Mouse (Mus musculus): Measurements from ENCODE around the gene Rex1bd.

The Rex1bd gene

DNA sequence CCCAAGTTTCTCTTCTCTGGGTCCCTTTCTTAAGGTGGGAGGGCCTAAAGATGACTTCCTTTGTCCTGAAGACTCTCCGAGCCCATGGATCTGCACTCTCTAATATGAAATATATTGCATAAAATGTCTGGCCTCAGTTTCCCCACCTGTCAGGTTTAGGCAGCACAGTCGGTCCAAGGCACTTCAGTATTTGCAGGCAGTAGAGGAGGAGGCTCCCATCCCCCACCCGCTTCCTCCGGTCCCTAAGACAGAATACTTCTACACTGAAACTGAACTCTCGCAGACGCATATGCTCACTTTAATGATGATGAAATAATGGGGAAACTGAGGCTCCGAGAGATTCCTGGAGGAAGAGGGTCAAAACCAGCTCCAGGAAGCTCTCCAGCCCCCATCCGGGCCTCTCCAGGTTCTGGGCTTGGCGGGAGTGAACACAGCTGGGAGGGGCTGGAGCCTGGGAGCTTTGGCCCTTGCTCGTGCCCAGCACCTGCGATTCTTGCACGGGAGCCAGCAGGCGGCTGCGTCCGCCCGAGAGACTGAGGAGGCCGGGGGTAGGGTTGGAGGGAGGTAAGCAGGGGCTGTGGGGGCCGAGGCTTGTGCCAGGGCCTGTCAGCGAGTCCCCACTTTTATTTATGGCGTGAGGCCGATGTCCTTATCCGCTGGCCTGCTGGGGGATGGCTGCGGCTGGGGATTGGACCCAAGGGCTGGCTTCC lies 4.6 kb downstream of the Rex1bd start:
- peak in 1 of 2 experiments; percentile 32 for DNase-seq (ENCODE audit: low spot score in 2 of 2)

DNA sequence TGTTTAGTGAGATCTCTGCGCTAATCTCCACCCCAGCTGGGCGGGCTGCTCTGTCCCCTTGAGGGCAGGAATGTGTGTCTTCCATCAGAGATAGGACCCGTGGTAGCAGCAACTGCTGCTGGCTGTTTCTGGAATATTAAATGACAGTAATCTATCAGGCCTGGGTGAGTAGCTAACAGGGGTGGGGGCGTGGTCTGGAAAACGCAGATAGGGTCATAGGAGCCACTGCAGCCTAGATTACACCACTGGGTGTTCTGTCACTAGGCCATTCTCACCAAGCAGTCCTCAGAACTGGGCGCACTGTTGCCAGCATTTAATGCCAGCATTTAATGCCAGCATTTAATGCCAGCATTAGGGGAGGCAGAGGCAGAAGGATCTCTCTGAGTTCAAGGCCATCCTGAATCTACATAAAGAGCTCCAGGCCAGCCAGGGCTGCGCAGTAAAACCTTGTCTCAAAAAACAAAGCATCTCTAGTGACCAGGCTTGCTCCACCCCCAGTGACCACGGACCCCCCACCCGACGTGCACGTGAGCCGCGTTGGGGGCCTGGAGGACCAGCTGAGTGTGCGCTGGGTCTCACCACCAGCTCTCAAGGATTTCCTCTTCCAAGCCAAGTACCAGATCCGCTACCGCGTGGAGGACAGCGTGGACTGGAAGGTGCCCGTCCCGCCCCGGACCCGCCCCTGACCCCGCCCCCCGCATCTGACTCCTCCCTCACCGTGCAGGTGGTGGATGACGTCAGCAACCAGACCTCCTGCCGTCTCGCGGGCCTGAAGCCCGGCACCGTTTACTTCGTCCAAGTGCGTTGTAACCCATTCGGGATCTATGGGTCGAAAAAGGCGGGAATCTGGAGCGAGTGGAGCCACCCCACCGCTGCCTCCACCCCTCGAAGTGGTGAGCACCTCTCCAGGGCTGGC lies 5.9 kb downstream of the Rex1bd start:
- DNase-seq (ENCODE audit: low spot score in 2 of 2), result no peak

DNA sequence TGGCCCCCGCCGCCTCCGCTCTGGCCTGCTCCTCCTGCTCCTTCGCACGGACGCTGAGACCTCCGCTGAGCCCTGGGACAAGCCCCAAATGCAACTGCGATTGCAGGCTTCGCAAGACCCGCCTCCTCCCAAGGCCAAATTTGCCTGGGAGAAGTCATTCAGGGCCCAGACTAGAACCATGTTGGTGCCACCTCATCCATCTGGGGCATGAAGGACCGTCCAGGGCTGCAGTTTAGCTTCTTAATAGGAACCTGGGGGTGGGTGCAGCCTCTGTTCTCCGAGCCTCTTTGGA lies 10.8 kb downstream of the Rex1bd start:
- no peak for DNase-seq (ENCODE audit: low spot score in 2 of 2)

DNA sequence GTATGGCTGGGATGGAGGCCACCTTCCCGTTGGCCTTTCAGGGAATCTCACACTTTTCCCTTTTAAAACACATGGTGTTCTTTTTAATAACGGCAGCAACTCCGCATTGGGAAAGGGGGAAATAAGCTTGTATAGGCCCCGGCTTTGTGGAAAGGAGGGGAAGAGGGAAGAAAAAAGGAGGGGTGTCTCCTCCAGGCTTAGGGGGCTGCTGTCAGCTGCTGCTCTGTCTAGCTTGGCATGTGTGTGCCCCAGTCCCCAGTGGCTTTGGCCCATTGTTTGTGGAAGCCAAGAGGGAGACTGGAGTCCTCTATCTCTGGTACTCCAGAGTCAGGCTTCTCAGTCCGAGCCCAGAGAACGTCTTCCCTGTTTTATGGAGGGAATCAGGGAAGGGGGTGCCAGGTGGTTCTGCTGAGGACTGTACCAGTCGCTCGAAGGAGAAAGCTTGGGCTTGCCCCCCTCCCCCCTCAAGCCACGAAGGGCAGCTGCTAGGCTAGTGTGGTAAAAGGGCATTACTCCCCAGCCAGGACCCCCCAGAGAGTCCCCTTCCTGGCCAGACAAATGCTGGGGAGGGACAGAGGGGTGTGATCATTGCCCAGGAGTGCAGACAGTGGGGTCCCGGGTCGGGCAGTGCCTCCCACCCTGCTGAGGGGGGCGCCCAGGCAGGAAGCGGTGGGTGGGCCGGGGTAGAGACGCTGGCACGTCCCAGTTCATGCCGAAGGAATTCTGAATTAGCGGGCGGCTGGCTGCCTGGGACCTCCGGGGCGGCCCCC lies 11.4 kb downstream of the Rex1bd start:
- DNase-seq (ENCODE audit: low spot score in 2 of 2), result no peak

DNA sequence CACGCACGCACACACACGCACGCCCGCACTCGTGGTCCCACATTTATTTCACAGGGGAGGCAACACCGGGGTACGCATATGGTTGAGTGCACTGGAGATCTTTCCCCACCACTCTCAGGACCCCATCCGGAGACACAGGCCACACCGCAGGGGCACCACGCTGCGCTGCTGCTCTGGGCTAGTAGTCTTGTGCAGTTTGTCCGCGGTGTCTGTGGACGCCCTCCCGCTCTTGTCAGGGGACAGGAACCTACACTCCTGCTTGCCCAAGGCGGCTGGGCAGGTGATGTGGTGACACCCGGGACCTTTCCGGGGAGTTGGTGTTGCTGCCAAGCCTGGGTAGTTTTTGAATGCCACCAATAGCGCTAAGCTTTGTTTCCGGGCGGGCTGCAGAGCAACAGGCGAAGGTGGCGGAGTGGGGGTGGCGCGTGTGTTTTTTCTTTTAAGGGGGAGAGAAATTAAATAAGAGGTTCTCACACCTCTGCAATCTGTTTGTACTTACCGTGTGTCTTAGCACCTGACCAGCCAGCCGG lies 12.1 kb downstream of the Rex1bd start:
- DNase-seq (ENCODE audit: low spot score in 2 of 2), result no peak

DNA sequence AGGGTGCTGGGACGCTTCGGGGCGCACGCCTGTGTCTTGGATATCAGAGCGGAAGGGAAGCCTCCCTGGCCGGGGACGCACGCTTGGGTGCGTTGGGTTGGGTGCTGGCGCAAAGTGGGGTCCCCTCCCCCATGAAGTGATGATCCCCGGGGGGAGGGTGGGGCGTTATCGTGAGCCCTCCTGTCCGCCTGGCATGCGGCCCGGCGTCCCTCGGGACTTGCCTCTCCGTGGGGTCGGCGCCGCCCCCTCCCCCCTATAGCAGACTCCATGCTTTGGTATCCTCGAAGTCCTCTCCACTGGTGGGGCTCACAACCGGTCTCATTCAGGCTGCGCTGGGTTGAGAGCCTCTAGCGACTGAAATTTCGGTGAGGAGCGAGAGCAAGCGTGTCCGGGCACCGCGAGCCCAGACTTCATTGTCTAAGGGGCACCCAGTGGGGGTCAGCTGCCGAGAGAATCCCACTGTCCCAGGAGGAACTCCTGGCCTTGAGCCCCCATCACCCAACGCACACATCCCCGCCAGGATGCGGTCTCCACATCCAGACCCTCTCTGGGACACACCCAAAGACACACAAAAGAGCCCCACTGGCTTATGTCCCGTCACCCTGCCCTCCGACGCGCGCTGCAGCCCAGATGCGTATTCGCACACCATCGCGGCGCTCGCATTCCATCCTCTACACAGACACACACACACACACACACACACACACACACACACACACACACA lies 12.7 kb downstream of the Rex1bd start:
- DNase-seq (ENCODE audit: low spot score in 2 of 2), result no peak

DNA sequence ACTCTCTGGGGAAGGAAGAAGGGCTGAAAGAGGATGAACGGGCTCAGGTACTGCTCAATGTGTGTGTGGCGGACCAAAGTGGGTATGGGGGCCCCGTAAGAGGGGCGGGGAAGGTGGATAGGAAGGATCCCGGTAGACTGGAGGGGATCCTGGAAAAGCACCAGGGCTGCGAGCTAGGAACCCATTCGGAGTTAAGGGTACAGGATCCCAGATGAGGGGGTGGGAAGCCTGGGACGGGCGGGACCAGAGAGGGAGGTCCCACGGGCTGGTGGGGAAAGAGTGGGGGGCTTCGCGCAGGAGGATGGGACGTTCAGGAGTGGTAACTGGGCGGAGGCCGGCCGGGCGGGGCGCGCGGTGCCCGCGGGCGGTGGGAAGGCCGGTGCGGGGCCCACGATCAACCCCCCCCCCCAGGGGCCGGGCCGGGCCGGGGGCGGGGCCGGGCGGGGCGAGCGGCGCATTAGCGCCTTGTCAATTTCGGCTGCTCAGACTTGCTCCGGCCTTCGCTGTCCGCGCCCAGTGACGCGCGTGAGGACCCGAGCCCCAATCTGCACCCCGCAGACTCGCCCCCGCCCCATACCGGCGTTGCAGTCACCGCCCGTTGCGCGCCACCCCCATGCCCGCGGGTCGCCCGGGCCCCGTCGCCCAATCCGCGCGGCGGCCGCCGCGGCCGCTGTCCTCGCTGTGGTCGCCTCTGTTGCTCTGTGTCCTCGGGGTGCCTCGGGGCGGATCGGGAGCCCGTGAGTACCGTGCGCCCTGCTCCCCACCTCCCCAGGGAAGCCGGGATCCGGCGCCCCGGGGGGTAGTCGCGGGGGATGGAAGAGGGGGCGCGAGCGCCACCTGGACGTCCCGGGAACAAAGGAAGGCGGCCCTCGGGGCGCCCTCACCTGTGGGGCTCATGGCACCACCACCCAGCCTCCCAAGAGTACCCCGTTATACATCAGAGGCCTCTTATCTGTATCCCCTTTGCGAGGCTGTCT lies 13.6 kb downstream of the Rex1bd start, which contains the start of gene Crlf1:
TSS of gene Crlf1 (plus strand) at position 495 of the 977 bp plus-strand sequence.
- DNase-seq (ENCODE audit: low spot score in 2 of 2), result no peak

DNA sequence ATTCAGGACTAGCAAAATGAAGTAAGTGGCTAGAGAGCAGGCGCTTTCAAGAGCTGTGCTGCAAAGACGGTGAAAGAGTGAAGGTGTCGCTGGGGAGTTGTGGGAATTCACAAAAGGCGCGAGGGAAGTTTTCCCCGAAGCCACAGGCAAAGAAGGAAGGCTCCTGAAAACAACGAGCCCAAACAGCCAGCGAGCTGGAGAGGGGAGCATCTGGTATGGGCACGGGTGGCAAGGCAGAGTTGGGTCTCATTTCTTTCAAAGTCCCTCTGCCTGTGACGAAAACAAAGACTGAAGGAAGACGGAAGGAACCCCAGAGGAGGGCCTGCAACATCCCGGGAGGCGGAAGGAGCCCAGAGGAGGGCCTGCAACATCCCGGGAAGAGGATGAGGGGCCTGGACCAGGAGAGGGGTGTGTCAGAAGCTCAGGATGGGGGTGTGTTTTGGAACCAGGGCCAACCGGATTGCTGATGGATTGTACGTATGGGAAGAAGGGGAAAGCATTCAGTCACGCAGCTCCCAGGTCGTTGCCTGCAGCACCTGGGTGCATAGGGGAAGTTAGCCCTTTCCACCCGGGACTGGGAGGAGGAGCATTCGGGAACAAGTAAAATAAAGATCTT lies 15.6 kb downstream of the Rex1bd start:
- no peak for DNase-seq (ENCODE audit: low spot score in 2 of 2)

DNA sequence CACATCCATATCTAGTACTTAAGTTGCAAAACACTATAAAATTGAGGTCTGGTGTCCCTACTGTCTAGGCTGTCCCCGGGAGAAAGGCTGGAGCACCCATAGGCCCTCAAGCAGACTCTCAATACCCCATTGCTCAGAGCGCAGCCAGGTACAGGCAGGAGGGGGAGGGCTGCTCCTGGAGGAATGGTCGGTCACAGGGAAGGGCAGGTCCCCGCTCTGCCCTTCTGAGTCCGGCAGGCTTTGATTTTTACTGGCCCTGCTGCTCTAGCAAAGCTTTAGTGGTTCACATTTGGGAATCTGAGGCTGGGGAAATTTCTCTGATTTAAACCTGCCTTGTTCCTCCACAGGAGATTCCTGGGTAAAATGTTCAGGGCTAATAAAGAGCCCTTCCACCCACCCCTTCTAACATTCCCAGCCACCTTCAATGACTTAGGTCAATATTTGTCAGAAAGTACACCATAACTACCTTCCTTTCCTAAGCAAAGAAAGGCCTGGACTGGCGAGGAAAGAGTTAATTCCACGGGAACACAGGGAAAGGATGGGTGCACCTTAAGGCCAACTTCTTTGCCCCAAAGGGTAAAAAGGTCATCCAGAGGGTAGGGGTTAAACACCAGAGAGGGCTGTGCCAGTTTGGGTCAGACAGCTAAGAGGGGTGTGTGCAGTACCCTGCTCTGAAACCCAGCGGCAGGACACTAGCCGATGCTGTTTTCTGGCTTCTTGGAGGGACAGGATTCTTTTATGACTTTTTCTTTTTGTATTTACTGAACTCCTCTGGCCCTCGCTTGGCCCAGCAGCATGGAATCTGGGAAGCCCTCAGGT lies 16.3 kb downstream of the Rex1bd start:
- no peak for DNase-seq (ENCODE audit: low spot score in 2 of 2)

DNA sequence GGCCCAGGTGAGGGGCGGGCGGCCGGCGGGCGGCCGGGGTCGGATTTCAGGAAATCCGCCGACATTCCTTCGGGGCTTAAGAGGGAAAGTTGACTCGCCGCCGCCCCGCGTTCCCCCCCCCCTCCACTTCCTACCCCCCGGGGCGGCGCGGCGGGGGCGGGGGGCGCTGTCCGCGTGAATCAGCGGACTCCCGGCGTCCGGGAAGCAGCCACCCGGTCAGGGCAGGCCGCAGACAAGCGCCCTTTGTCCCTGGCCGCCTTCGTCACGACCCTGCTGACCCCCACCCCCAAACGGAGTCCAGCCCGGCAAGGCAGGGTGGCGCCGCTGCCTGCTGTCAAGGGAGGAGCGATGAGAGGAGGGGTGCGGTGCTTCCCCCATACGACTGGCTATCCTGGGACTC lies 17.0 kb downstream of the Rex1bd start:
- DNase-seq (ENCODE audit: low spot score in 2 of 2), result no peak

DNA sequence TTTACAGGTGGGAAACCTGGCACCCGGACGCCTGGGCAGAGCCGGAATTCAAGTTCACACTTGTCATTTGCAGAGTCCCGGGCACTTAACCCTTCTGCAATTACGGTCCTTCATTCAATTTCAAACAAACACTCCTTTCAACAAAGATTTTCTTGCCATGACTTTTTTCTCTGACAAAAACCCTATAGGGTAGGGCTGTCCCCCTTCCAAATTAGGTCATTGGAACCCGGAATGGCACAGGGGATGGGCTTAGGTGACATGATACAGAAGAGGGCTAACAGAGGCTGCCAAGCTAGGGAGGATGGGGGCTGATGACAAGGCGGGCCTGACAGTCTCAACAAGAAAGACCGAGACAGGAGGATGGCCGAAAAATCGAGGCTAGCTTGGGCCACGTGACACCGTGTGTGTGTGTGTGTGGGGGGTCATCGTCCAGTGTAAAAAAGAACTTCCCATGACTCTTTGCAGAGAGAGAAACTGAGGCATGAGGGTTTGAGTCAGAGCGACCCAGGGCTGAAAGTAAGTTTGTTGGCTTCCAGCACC lies 17.6 kb downstream of the Rex1bd start:
- DNase-seq (ENCODE audit: low spot score in 2 of 2), result no peak

DNA sequence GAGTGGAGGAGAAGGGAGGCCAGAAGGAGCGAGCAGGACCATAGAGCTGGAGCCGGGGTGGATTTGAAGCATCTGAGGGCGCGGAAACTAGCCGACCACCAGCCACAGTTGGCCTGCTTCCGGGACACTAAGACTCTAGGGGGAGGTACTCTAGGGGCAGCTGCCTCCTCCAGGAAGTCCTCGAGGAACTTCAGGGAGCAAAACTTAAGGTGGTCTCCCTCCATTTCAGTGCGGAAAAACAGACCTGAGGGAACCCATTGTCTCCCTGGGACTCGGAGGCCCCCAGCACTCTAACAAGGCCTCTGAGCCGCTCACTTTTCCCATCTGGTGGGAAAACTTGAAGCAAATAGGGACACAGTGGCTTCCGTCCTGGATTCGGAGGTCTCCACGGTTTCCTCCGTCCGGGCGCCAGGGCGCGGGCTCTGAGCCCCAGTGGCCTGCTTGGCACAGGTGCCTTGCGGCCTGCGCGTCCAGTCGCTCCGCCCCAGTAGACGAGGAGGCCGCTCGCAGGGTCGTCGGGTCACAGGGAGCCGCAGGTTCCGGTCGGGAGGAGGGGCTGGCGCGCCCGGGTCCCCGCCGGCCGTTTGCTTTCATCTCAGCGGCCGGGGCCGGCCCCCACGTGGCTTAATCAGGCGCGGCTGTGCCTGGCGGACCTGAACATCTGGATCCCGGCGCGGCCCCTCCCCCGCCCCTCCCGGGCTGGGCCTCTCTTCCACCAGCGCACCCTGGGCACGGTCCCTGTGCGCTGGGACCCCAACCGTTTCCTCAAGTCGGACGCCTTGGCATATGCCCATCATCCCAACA lies 18.4 kb downstream of the Rex1bd start:
- no peak for DNase-seq (ENCODE audit: low spot score in 2 of 2)

DNA sequence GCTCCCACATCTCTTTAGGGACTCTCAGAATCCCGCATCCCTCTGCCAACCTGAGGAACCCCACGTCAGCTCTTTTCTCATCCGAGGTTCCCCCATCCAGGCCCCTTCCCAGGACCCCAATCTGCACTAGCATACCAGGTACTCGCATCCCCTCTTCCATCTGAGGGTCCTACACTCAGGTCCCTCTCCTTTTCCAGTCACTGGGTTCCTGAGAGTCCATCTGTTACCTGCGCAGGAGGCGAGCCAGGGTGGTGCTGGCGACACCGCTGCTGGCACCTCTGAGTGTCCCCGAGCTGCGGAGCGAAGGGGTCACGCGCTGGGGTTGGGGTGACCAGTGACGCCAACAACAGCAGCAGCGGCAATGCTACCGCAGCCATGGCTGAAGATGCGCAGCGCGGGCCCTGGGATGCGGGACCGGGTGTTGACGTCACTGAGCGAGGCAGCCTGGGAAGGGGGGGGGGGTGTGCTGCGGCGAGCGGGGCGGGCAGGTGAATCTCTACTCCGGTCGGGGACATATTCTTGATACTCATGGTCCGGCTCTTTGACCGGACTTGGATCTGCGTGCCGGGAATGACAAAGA lies 19.5 kb downstream of the Rex1bd start, which contains the start of gene Tmem59l:
TSS of gene Tmem59l (minus strand) at position 418 of the 580 bp plus-strand sequence.
- DNase-seq (ENCODE audit: low spot score in 2 of 2), result no peak

DNA sequence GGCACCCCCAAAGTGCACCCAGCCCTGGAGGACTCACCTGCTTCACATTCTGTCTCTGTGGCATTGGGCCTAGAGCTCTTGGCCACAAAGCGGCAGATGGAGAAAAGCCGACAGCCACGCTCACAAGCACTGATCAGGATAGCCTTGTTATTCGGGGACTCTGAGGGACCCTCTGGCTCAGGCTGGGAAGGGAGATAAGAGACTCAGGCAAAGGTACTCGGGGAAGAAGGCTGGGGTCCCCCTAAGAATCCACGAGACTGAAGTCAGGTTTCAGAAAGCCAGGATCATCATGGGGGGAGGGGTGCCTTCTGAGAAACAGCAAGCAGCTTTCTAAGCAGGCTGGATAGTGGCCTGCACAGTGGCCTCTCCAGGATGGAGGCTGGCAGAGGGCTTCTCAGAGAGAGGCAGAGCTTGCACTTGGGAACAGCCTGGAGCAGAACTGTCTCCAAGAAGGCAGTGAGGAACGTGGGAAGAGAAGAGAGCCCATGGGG lies 20.3 kb downstream of the Rex1bd start:
- DNase-seq (ENCODE audit: low spot score in 2 of 2), result no peak

DNA sequence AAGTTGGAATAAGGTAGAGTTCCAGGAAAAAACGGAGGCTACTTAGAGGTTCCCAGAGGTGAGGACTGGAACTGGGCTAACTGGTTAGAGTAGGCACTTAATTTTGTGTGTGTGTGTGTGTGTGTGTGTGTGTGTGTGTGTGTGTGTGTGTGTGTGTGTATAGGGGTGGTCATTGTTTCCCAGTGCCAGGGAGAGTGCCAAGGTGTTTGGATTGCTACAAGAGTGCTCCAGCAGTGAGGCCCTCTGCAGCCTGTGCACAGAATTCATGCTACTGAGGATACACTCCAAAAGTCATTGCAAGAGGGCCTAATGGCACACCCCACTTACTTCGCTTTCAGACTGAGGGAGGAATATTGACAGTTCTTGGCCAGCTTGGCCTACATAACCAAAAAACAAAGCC lies 23.6 kb downstream of the Rex1bd start:
- no peak for DNase-seq (ENCODE audit: low spot score in 2 of 2)

DNA sequence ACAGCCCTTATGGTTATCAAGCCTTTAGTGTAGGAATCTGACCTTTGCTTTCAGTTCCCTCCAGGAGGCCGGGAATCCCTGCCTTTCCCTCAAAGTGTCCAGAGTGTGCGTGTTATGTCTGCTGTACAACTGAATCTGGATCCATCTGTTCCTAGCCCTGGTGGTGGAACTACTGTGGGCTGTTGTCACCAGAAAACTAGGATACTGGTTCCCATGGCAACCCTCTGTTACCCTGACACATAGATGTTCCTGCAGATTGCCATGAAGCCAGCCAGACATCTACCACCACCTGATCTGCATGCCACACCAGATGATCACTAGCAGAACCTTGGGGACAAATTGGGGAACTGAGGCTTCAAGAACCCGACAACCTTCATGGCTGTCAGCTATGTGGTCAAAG lies 24.6 kb downstream of the Rex1bd start:
- no peak for DNase-seq (ENCODE audit: low spot score in 2 of 2)
